Mouse (Mus musculus) spleen, adult 2 months (tissue): ENCODE measurements at regions not wholly inside any gene's neighbourhood (a gene's known extent, or its start where the extent isn't known, plus 50 kb on each side); places are given as distances from the start of the nearest gene placed in this dataset.

Source experiments
- DNase-seq, 2 experiments: peaks; one replicate each; pipeline versions ENCODE4 v3.0.0 to v3.0.0-alpha.2; 2012 to 2021; ENCODE audit warnings: low spot score in 2 of 2, low read depth in 1 of 2
- H3K27ac ChIP-seq: fragments of 200-500 bp; 2 replicates; pipeline ENCODE4 v1.5.1; 2012; ENCODE audit warnings: low read length, inconsistent platforms; ENCODE audit not compliant: insufficient read depth
- H3K27me3 ChIP-seq: fragments of 200-500 bp; 2 replicates; pipeline ENCODE4 v1.6.1; 2012; ENCODE audit warnings: mild to moderate bottlenecking, moderate library complexity, low read length, inconsistent platforms; ENCODE audit not compliant: control insufficient read depth, insufficient read depth
- H3K36me3 ChIP-seq: fragments of 200-500 bp; 2 replicates; pipeline ENCODE4 v1.6.1; 2012; ENCODE audit warnings: mild to moderate bottlenecking, low read length, inconsistent platforms; ENCODE audit not compliant: control insufficient read depth, insufficient read depth
- H3K4me1 ChIP-seq: fragments of 200-500 bp; 2 replicates; pipeline ENCODE4 v1.6.1; 2011; ENCODE audit warnings: inconsistent platforms; ENCODE audit not compliant: control insufficient read depth, insufficient read depth, insufficient read length
- H3K4me3 ChIP-seq: fragments of 200-500 bp; 2 replicates; pipeline ENCODE4 v1.5.1; 2011; ENCODE audit warnings: mild to moderate bottlenecking, inconsistent platforms; ENCODE audit not compliant: insufficient read depth, insufficient read length; ENCODE audit errors: extremely low read depth
- CTCF ChIP-seq: fragments of 200-500 bp; IDR thresholded peaks from 2 replicates; pipeline ENCODE4 v1.5.1; 2011; ENCODE audit warnings: mild to moderate bottlenecking, inconsistent platforms; ENCODE audit not compliant: insufficient read depth, insufficient read length, insufficient replicate concordance; ENCODE audit errors: extremely low read depth
- POLR2A ChIP-seq: fragments of 200-500 bp; IDR thresholded peaks from 2 replicates; pipeline ENCODE4 v1.6.1; 2011; ENCODE audit warnings: low read depth, low read length, inconsistent platforms
- WGBS: fragments of 180-500 bp; shearing (Covaris S2); methylation state at CpG from one replicate; pipeline ENCODE4 v1.1.7; 2018; 5-methylcytosine and 5-hydroxymethylcytosine counted together

- H3K27ac ChIP-seq: no peak overlapping the region
- H3K27me3 ChIP-seq: no peaks in the 10 kb centered on the region
- H3K4me3 ChIP-seq: no peak overlapping the region
- 85% methylated on average over 6 of the region's 6 CpGs for WGBS
- no peaks in the 10 kb centered on the region for H3K36me3 ChIP-seq
- TF ChIP-seq CTCF (no peak), POLR2A (no peak)
- DNase-seq: no peak
- peaks cover 6% of the 10 kb centered on the region; the same call in 1 of the 2 replicates for H3K4me1 ChIP-seq
Measured at GRCm38 (mm10) chr5:33518860-33519259, 85.1 kb upstream of the Nkx1-1 start.

GRCm38 (mm10) chr5:33517625-33518024, 83.8 kb upstream of the Nkx1-1 start:
- peaks cover 6% of the 10 kb centered on the region; the same call in 1 of the 2 replicates for H3K4me1 ChIP-seq
- no peak for TF ChIP-seq POLR2A
- TF ChIP-seq CTCF: no peak
- no peaks in the 10 kb centered on the region for H3K27me3 ChIP-seq
- no peak overlapping the region for H3K27ac ChIP-seq
- H3K36me3 ChIP-seq: no peaks in the 10 kb centered on the region
- no peak overlapping the region for H3K4me3 ChIP-seq
- no peak for DNase-seq
- 79% methylated on average over 8 of the region's 8 CpGs for WGBS

GRCm38 (mm10) chr5:33516211-33516610, 82.4 kb upstream of the Nkx1-1 start:
- H3K27me3 ChIP-seq: no peaks in the 10 kb centered on the region
- H3K27ac ChIP-seq: no peak overlapping the region
- TF ChIP-seq CTCF (no peak), POLR2A (no peak)
- no peak overlapping the region for H3K4me3 ChIP-seq
- peaks cover 1% of the 10 kb centered on the region; the same call in 1 of the 2 replicates for H3K4me1 ChIP-seq
- no peaks in the 10 kb centered on the region for H3K36me3 ChIP-seq
- no peak for DNase-seq
- 30% methylated on average over 3 of the region's 3 CpGs for WGBS

- WGBS: 85% methylated on average over 22 of the region's 22 CpGs
- H3K27ac ChIP-seq: no peak overlapping the region
- no peak for TF ChIP-seq POLR2A
- no peak for TF ChIP-seq CTCF
- H3K4me3 ChIP-seq: no peak overlapping the region
- H3K27me3 ChIP-seq: no peaks in the 10 kb centered on the region
- H3K4me1 ChIP-seq: no peaks in the 10 kb centered on the region
- DNase-seq: no peak
- no peaks in the 10 kb centered on the region for H3K36me3 ChIP-seq
Measured at GRCm38 (mm10) chr5:33512253-33512884, 78.6 kb upstream of the Nkx1-1 start.

- Histone ChIP-seq H3K27me3 (no peaks in the 10 kb centered on the region), H3K27ac (no peak overlapping the region), H3K4me1 (no peaks in the 10 kb centered on the region), H3K36me3 (no peaks in the 10 kb centered on the region), H3K4me3 (no peak overlapping the region)
- 91% methylated on average over 25 of the region's 25 CpGs for WGBS
- DNase-seq: no peak
- TF ChIP-seq POLR2A: no peak
- no peak for TF ChIP-seq CTCF
Measured at GRCm38 (mm10) chr5:33511529-33512252, 77.9 kb upstream of the Nkx1-1 start.

GRCm38 (mm10) chr5:33505786-33506185, 72.0 kb upstream of the Nkx1-1 start:
- Histone ChIP-seq H3K36me3 (no peaks in the 10 kb centered on the region), H3K27ac (no peak overlapping the region), H3K4me3 (no peak overlapping the region), H3K4me1 (no peaks in the 10 kb centered on the region), H3K27me3 (no peaks in the 10 kb centered on the region; the same call in 1 of the 2 replicates)
- DNase-seq: no peak
- 13% methylated on average over 13 of the region's 13 CpGs for WGBS
- no peak for TF ChIP-seq CTCF
- no peak for TF ChIP-seq POLR2A
